Mouse (Mus musculus): Measurements from ENCODE around the gene Birc5. TPM values are rescaled to one million over a fixed set of nuclear protein-coding genes. Genes with fewer than 3 reads are reported as not detected.

Gene Birc5
- total and polyA plus RNA-seq, 2 experiments: 0.65 to 0.82 TPM

- peaks cover 4% of the 10 kb centered on the region; the same call in 1 of the 2 replicates for H3K36me3 ChIP-seq (ENCODE audit: control insufficient read depth, insufficient read depth, low read length)
- no peak overlapping the region for H3K4me3 ChIP-seq (ENCODE audit: insufficient read depth, low read depth, low read length)
- peaks cover 9% of the 10 kb centered on the region for H3K4me1 ChIP-seq (ENCODE audit: control insufficient read depth, insufficient read depth, low read length)
- H3K27ac ChIP-seq (replicated peaks; ENCODE audit: insufficient read depth, low read depth, low read length): no peak overlapping the region
- no peak for DNase-seq (ENCODE audit: extremely low read depth, low read depth, low spot score)
- TF ChIP-seq CTCF (IDR thresholded peaks at IDR 0.05; ENCODE audit: low read depth, low read length) (no peak), POLR2A (IDR thresholded peaks at IDR 0.05; ENCODE audit: extremely low read depth, insufficient read depth, low read length) (no peak)
- H3K9ac ChIP-seq (ENCODE audit: low read depth, low read length): no peak overlapping the region
- 86% methylated on average over 13 of the region's 13 CpGs for WGBS
- H3K79me2 ChIP-seq (ENCODE audit: control insufficient read depth, insufficient read depth, low read length): peaks cover 19% of the 10 kb centered on the region
- H3K27me3 ChIP-seq (ENCODE audit: control insufficient read depth, insufficient read depth, low read length): no peaks in the 10 kb centered on the region
These were observed 32.6 kb upstream of the Birc5 start for GRCm38 (mm10) chr11:117816389-117816996.

DNA sequence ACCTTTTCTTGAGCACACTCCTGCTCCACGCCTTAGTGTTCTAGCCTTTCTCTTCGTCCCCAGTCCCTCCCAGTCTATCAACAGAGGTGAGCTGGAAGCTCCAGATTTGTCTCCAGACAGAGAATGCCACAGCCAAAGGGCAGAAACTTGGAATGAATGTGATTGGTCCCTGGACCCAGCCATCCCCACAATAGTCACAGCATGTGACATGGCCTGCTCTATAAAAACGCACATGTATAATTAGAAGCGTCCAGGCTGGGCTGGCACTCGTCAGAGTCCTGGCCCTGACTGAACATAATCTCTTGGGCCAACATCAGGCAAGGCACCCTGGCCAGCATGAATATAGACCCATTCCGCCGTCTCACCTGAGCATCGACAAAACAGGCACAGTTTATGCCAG, 30.0 kb upstream of the Birc5 start:
- H3K36me3 ChIP-seq (ENCODE audit: control insufficient read depth, insufficient read depth, low read length): peaks cover 4% of the 10 kb centered on the region; the same call in 1 of the 2 replicates
- WGBS: 20% methylated on average over 8 of the region's 8 CpGs
- peaks cover 18% of the 10 kb centered on the region for H3K4me1 ChIP-seq (ENCODE audit: control insufficient read depth, insufficient read depth, low read length)
- no peak for TF ChIP-seq POLR2A (IDR thresholded peaks at IDR 0.05; ENCODE audit: extremely low read depth, insufficient read depth, low read length)
- no peak for TF ChIP-seq CTCF (IDR thresholded peaks at IDR 0.05; ENCODE audit: low read depth, low read length)
- DNase-seq (ENCODE audit: extremely low read depth, low read depth, low spot score): peak; percentile 91
- H3K4me3 ChIP-seq (ENCODE audit: insufficient read depth, low read depth, low read length): no peak overlapping the region
- 0 out of 2 replicates have a peak, but pooled peaks cover 4% of the 10 kb centered on the region for H3K79me2 ChIP-seq (ENCODE audit: control insufficient read depth, insufficient read depth, low read length)
- 0 out of 2 replicates have a peak overlapping the region, but pooled peaks have one; percentile 9 for H3K27ac ChIP-seq (replicated peaks; ENCODE audit: insufficient read depth, low read depth, low read length)
- H3K9ac ChIP-seq (ENCODE audit: low read depth, low read length): no peak overlapping the region
- H3K27me3 ChIP-seq (ENCODE audit: control insufficient read depth, insufficient read depth, low read length): no peaks in the 10 kb centered on the region

DNA sequence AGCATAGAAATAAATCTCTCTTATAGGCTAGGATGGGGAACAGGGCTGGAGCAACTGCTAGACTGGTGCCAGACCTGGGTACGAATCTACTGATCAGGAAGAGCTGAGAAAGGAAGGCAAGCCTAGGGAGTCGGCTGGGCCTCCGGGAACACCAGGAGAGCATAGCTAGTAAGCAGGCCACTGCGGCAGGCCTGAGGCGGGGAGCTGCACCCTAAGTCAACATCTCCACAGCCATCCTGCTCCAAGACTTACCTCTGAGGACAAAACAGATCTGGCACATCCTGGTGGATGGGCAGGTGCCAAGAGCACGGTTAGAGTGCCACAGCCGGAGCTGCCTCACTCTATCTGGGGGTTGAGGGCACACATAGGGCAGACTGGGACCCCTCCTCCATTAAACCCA, 28.9 kb upstream of the Birc5 start:
- Histone ChIP-seq H3K4me1 (ENCODE audit: control insufficient read depth, insufficient read depth, low read length) (peaks cover 25% of the 10 kb centered on the region), H3K27me3 (ENCODE audit: control insufficient read depth, insufficient read depth, low read length) (no peaks in the 10 kb centered on the region), H3K9ac (ENCODE audit: low read depth, low read length) (no peak overlapping the region), H3K4me3 (ENCODE audit: insufficient read depth, low read depth, low read length) (no peak overlapping the region), H3K79me2 (ENCODE audit: control insufficient read depth, insufficient read depth, low read length) (0 out of 2 replicates have a peak, but pooled peaks cover 4% of the 10 kb centered on the region), H3K27ac (replicated peaks; ENCODE audit: insufficient read depth, low read depth, low read length) (no peak overlapping the region), H3K36me3 (ENCODE audit: control insufficient read depth, insufficient read depth, low read length) (peaks cover 4% of the 10 kb centered on the region; the same call in 1 of the 2 replicates)
- 59% methylated on average over 7 of the region's 7 CpGs for WGBS
- TF ChIP-seq POLR2A (IDR thresholded peaks at IDR 0.05; ENCODE audit: extremely low read depth, insufficient read depth, low read length) (no peak), CTCF (IDR thresholded peaks at IDR 0.05; ENCODE audit: low read depth, low read length) (no peak)
- no peak for DNase-seq (ENCODE audit: extremely low read depth, low read depth, low spot score)

DNA sequence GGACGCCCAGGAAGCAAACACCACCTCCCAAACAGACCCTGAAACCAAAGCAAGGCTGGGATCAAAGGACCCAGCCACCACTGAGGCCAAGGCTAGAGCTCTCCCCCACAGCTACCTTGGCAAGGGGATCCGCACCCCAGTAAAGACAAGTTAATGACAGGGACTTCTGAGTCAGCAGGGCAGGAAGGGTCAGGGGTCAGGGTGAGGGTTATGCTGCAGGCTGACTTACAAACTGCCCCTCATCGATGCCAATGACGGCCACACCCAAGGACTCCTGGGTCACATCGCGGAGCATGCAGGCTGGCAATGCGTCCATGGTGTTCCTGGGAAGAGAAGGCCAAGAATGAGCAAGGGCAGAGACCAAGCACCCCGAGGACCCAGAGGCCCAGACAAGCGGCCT, 27.2 kb upstream of the Birc5 start:
- 29% methylated on average over 9 of the region's 9 CpGs for WGBS
- Histone ChIP-seq H3K9ac (ENCODE audit: low read depth, low read length) (no peak overlapping the region), H3K4me1 (ENCODE audit: control insufficient read depth, insufficient read depth, low read length) (peaks cover 25% of the 10 kb centered on the region), H3K4me3 (ENCODE audit: insufficient read depth, low read depth, low read length) (no peak overlapping the region), H3K36me3 (ENCODE audit: control insufficient read depth, insufficient read depth, low read length) (peaks cover 3% of the 10 kb centered on the region; the same call in 1 of the 2 replicates), H3K27me3 (ENCODE audit: control insufficient read depth, insufficient read depth, low read length) (no peaks in the 10 kb centered on the region), H3K79me2 (ENCODE audit: control insufficient read depth, insufficient read depth, low read length) (no peaks in the 10 kb centered on the region), H3K27ac (replicated peaks; ENCODE audit: insufficient read depth, low read depth, low read length) (no peak overlapping the region)
- TF ChIP-seq CTCF (IDR thresholded peaks at IDR 0.05; ENCODE audit: low read depth, low read length) (no peak), POLR2A (IDR thresholded peaks at IDR 0.05; ENCODE audit: extremely low read depth, insufficient read depth, low read length) (no peak)
- peak; percentile 60 for DNase-seq (ENCODE audit: extremely low read depth, low read depth, low spot score)

DNA sequence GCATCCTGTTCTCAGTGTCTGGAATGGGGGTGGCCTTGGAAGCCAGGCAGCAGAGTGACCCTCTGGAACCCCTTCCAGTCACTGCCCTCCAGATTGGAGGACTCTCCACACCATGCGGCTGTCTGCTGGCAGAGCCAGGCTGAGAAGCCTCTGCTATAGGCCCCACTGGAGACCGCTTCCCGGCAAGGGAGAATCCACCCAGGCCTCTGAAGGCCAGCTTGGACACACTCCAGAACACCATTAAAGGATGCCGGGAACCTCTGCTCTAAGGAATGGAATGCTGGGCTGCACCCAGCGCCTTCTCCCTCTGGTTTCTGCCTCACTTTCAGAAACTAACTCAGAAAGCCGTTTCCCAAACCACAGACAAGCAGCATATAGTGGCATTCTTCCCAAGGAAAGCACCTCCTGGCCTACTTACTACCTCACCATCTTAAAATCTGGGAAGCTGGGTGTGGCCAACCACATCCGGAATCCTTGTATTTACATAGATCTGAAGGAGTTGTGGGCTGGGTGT, 26.3 kb upstream of the Birc5 start:
- WGBS: 78% methylated on average over 7 of the region's 7 CpGs
- TF ChIP-seq POLR2A (IDR thresholded peaks at IDR 0.05; ENCODE audit: extremely low read depth, insufficient read depth, low read length) (no peak), CTCF (IDR thresholded peaks at IDR 0.05; ENCODE audit: low read depth, low read length) (no peak)
- DNase-seq (ENCODE audit: extremely low read depth, low read depth, low spot score): no peak
- H3K27ac ChIP-seq (replicated peaks; ENCODE audit: insufficient read depth, low read depth, low read length): no peak overlapping the region
- H3K27me3 ChIP-seq (ENCODE audit: control insufficient read depth, insufficient read depth, low read length): no peaks in the 10 kb centered on the region
- no peak overlapping the region for H3K9ac ChIP-seq (ENCODE audit: low read depth, low read length)
- no peaks in the 10 kb centered on the region; the same call in 1 of the 2 replicates for H3K36me3 ChIP-seq (ENCODE audit: control insufficient read depth, insufficient read depth, low read length)
- no peak overlapping the region for H3K4me3 ChIP-seq (ENCODE audit: insufficient read depth, low read depth, low read length)
- H3K4me1 ChIP-seq (ENCODE audit: control insufficient read depth, insufficient read depth, low read length): peaks cover 30% of the 10 kb centered on the region
- no peaks in the 10 kb centered on the region for H3K79me2 ChIP-seq (ENCODE audit: control insufficient read depth, insufficient read depth, low read length)

- no peak for TF ChIP-seq POLR2A (IDR thresholded peaks at IDR 0.05; ENCODE audit: extremely low read depth, insufficient read depth, low read length)
- no peak for TF ChIP-seq CTCF (IDR thresholded peaks at IDR 0.05; ENCODE audit: low read depth, low read length)
- Histone ChIP-seq H3K27me3 (ENCODE audit: control insufficient read depth, insufficient read depth, low read length) (no peaks in the 10 kb centered on the region), H3K36me3 (ENCODE audit: control insufficient read depth, insufficient read depth, low read length) (no peaks in the 10 kb centered on the region), H3K4me1 (ENCODE audit: control insufficient read depth, insufficient read depth, low read length) (peaks cover 36% of the 10 kb centered on the region), H3K27ac (replicated peaks; ENCODE audit: insufficient read depth, low read depth, low read length) (peak overlapping the region; percentile 38; the same call in 1 of the 2 replicates), H3K79me2 (ENCODE audit: control insufficient read depth, insufficient read depth, low read length) (no peaks in the 10 kb centered on the region), H3K4me3 (ENCODE audit: insufficient read depth, low read depth, low read length) (no peak overlapping the region), H3K9ac (ENCODE audit: low read depth, low read length) (no peak overlapping the region)
- 26% methylated on average over 6 of the region's 6 CpGs for WGBS
- DNase-seq (ENCODE audit: extremely low read depth, low read depth, low spot score): peak; percentile 84
These were observed 25.6 kb upstream of the Birc5 start for GRCm38 (mm10) chr11:117823411-117823810.

Data from liver, adult 2 months (tissue).